Mouse (Mus musculus): ENCODE results near the gene Smad1.
"Not testable (repeated sequence)": the region's sequence is repeated elsewhere in the genome, so short reads cannot be mapped to it uniquely, and the experiment has no call there.

DNA sequence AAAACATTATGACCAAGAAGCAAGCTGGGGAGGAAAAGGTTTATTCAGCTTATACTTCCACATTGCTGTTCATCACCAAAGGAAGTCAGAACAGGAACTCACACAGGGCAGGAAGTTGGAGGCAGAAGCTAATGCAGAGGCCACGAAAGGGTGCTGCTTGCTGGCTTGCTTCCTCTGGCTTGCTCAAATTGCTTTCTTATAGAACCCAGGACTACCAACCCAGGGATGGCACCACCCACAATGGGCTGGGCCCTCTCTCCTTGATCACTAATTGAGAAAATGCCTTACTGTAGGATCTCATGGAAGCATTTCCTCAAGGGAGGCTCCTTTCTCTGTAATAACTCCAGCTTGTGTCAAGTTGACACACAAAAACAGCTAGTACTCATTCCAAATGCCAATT, 8.0 kb upstream of the Smad1 start:
- TF ChIP-seq CTCF (IDR thresholded peaks at IDR 0.05; ENCODE audit: low read depth, low read length); GATA1 (IDR thresholded peaks at IDR 0.05; ENCODE audit: borderline replicate concordance, low read length); GATA2 (IDR thresholded peaks at IDR 0.05; ENCODE audit: borderline replicate concordance, low read depth, low read length); TAL1 (conservative IDR thresholded peaks at IDR 0.05; ENCODE audit: low read depth, low read length); POLR2AphosphoS5 (IDR thresholded peaks at IDR 0.05; ENCODE audit: insufficient replicate concordance, low read depth, low read length): not testable (repeated sequence)
